Mouse (Mus musculus) stomach, embryonic 16.5 days (tissue): ENCODE data around the gene Gm10972. TPM values are rescaled to one million over a fixed set of nuclear protein-coding genes. Genes with fewer than 3 reads are reported as not detected.

Experiments
- ATAC-seq: fragments of 200-750 bp; cut with Nextera tagmentation; 2 replicates; pipeline ENCODE4 v1.8.0; 2017; ENCODE audit warnings: moderate number of reproducible peaks, moderate TSS enrichment; ENCODE audit not compliant: insufficient read depth, low FRiP score
- H3K27ac ChIP-seq: fragments of 300-500 bp; sonication (generic); 2 replicates; pipeline ENCODE4 v1.5.1; 2014; ENCODE audit warnings: low read length
- H3K27me3 ChIP-seq: fragments of 300-500 bp; sonication (generic); 2 replicates; pipeline ENCODE4 v1.6.1; 2014; ENCODE audit warnings: low read length, control low read depth, mixed read lengths; ENCODE audit not compliant: control insufficient read depth, insufficient read depth
- H3K36me3 ChIP-seq: fragments of 300-500 bp; sonication (generic); 2 replicates; pipeline ENCODE4 v1.6.1; 2014; ENCODE audit warnings: low read length; ENCODE audit not compliant: control insufficient read depth, insufficient read depth
- H3K4me1 ChIP-seq: fragments of 300-500 bp; sonication (generic); 2 replicates; pipeline ENCODE4 v1.6.1; 2014; ENCODE audit warnings: low read length, control low read depth, mixed read lengths; ENCODE audit not compliant: control insufficient read depth, insufficient read depth
- H3K4me2 ChIP-seq: fragments of 300-500 bp; sonication (generic); 2 replicates; pipeline ENCODE4 v1.6.1; 2014; ENCODE audit warnings: low read depth, low read length, mixed read lengths
- H3K4me3 ChIP-seq: fragments of 300-500 bp; sonication (generic); replicated peaks from 2 replicates; pipeline ENCODE4 v1.5.1; 2014; ENCODE audit warnings: mild to moderate bottlenecking, low read length
- H3K9ac ChIP-seq: fragments of 300-500 bp; sonication (generic); 2 replicates; pipeline ENCODE4 v1.6.1; 2014; ENCODE audit warnings: low read length
- H3K9me3 ChIP-seq: fragments of 300-500 bp; sonication (generic); replicated peaks from 2 replicates; pipeline ENCODE4 v1.6.1; 2016; ENCODE audit warnings: low read length, control low read depth; ENCODE audit not compliant: control insufficient read depth
- WGBS: fragments of 180-500 bp; shearing (Covaris S2); extraction: QIAGEN DNeasy Blood & Tissue Kit; methylation state at CpG from one replicate; pipeline ENCODE4 v1.1.7; 2014; 5-methylcytosine and 5-hydroxymethylcytosine counted together
- polyA plus RNA-seq: library from polyadenylated mRNA; unstranded; fragments of >200 nt; fragmentation: Nextera tagmentation; extraction: Ambion mirVana; gene quantifications from 2 replicates; pipeline ENCODE4 v1.2.1, GENCODE M21; 2015

Gm10972 gene
- polyA plus RNA-seq, 1 experiment from 2014 or later = not detected

DNA sequence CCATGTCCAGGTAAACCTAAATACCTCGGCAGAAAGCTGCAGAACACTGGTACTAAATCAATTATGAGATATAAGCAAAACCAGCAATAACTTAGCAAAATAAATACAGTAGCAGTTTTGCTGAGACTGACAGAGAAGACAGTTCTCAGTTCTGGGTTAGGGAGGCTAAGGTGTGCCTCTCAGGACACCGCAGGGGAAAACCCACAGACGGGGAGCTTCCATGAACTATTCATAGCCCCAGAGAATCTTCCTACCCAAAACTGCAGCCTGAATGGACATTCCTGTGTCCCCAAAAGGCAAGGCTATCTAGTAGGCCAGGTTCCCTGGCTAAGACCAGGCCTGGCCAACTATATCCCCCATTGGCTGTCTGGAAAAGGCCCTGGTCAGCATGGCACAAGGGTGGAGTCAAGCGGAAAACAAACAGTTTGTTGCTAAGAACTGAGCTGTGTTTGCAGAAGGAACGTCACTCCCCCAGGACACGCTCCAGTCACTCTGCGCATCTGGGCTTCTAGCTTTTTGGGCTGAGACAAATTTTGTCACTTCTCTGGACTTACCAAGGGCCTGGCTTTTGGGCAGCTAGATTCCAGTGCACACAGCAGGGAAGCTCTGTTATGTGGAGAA, 29.5 kb upstream of the Gm10972 start:
- no peaks in the 10 kb centered on the region for H3K9me3 ChIP-seq
- ATAC-seq = no peak
- 66% methylated on average over 7 of the region's 7 CpGs for WGBS
- H3K4me1 ChIP-seq = 0 out of 2 replicates have a peak, but pooled peaks cover 3% of the 10 kb centered on the region
- H3K4me2 ChIP-seq = no peak overlapping the region
- no peak overlapping the region for H3K27ac ChIP-seq
- H3K27me3 ChIP-seq = no peaks in the 10 kb centered on the region
- H3K4me3 ChIP-seq = no peak overlapping the region
- no peaks in the 10 kb centered on the region for H3K36me3 ChIP-seq
- H3K9ac ChIP-seq = no peak overlapping the region

DNA sequence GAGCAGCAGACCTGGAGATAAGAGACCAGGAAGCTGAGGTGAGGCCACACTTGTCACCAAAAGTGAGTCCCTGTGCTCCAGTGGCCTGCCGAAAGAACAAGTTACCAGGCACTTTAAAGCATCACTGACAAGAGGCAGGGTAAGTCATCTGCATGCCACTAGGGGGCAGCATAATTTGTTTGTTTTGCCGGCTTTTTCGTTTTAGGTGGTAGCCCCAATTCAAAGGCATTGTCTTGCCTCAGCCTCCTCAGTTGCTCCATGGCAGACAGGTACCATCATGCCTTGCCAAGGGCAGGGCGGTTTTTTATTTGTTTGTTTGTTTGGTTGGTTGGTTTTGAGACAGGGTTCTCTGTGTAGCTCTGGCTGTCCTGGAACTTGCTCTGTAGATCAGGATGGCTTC, 26.2 kb upstream of the Gm10972 start:
- no peaks in the 10 kb centered on the region for H3K36me3 ChIP-seq
- H3K27ac ChIP-seq = no peak overlapping the region
- no peak overlapping the region for H3K4me3 ChIP-seq
- H3K4me1 ChIP-seq = 0 out of 2 replicates have a peak, but pooled peaks cover under 1% of the 10 kb centered on the region
- ATAC-seq = no peak
- no peaks in the 10 kb centered on the region for H3K27me3 ChIP-seq
- H3K4me2 ChIP-seq = no peak overlapping the region
- H3K9ac ChIP-seq = no peak overlapping the region
- H3K9me3 ChIP-seq = no peaks in the 10 kb centered on the region
- 82% methylated on average over 4 of the region's 4 CpGs for WGBS

DNA sequence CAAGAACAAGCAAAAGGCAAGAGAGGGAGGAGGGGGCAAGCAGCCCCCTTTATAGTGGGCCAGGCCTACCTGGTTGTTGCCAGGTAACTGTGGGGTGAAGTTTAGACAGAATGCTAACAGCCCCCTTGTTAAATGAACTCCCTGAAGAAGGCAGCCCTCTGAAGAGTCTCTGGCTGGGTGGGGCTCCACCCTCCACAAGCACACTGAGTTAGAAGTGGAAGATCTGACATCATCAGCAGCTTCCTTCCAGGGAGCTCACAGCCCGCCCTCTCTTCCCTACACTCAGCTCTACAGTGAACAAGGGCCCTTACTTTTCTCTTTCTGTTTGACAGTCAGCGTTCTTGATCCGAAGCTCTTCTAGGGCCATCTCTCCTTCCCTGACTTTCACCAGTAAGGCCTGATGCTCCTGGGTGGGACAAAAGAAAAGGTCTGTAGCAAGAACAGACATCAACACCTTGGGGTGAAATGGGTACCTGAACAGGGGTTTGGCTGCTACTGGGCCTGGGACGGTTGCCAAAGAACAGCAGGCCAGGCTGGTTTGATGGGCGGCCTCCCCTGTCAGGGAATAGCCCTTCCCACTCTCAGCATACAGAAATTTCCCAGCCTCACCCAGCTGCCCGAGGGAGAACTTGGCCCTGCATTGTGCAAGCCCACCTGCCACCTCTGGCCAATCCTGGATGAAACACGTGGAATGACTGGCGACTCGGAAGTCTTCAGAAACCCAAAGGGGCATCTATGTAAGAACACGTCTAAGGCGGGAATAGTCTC, 21.0 kb upstream of the Gm10972 start:
- no peak overlapping the region for H3K4me2 ChIP-seq
- 67% methylated on average over 11 of the region's 11 CpGs for WGBS
- peak; percentile 68 for ATAC-seq
- no peaks in the 10 kb centered on the region for H3K9me3 ChIP-seq
- no peaks in the 10 kb centered on the region for H3K36me3 ChIP-seq
- peaks cover 11% of the 10 kb centered on the region; the same call in 1 of the 2 replicates for H3K4me1 ChIP-seq
- no peaks in the 10 kb centered on the region for H3K27me3 ChIP-seq
- H3K27ac ChIP-seq = peak overlapping the region; percentile 67
- H3K4me3 ChIP-seq = no peak overlapping the region
- no peak overlapping the region for H3K9ac ChIP-seq

DNA sequence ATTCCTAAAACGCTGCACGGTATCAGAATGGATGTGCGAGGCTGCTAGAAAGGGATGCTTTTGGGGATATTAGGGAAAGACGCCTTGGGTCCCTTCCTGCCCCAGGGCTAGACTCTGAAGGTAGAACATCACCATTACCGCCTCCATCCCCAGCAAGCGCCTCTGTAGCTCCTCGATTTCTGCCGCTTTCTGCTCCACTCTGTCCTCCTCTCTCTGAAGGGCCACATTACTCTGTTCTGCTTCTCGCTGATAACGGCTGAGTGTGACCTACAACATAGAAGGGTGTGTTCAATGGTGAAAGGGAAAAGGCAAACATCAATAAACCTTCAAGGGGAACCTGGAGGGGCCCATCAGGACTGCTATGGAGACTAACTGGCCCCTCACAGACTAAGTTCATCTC, 20.4 kb upstream of the Gm10972 start:
- Histone ChIP-seq H3K27me3 (no peaks in the 10 kb centered on the region), H3K27ac (peak overlapping the region; percentile 67), H3K9me3 (no peaks in the 10 kb centered on the region), H3K4me1 (peaks cover 11% of the 10 kb centered on the region; the same call in 1 of the 2 replicates), H3K36me3 (no peaks in the 10 kb centered on the region), H3K9ac (no peak overlapping the region), H3K4me3 (no peak overlapping the region), H3K4me2 (no peak overlapping the region)
- 83% methylated on average over 10 of the region's 10 CpGs for WGBS
- ATAC-seq = no peak

DNA sequence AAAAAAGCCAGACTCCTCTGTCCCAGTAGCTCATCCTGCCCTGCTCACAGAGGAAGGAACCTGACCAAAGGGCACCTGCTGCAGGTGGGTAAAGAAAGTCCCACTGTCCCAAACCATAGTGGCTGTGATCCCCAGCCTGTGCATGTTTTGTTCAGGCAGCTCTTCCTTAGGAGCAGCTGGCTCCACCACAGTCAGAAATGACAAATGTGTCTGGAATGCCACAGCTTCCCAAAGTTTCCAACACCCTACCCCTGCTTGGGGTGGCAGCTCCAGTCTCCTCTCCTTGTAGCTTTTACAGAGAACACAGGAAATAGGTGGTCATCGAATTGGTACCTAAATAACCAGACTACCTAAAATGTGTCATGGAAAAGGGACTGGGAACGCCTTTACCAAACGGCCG, 18.6 kb upstream of the Gm10972 start:
- ATAC-seq = no peak
- 88% methylated on average over 4 of the region's 4 CpGs for WGBS
- Histone ChIP-seq H3K27ac (no peak overlapping the region), H3K4me2 (no peak overlapping the region), H3K4me1 (peaks cover 11% of the 10 kb centered on the region; the same call in 1 of the 2 replicates), H3K9ac (no peak overlapping the region), H3K27me3 (no peaks in the 10 kb centered on the region), H3K36me3 (no peaks in the 10 kb centered on the region), H3K4me3 (no peak overlapping the region), H3K9me3 (no peaks in the 10 kb centered on the region)

DNA sequence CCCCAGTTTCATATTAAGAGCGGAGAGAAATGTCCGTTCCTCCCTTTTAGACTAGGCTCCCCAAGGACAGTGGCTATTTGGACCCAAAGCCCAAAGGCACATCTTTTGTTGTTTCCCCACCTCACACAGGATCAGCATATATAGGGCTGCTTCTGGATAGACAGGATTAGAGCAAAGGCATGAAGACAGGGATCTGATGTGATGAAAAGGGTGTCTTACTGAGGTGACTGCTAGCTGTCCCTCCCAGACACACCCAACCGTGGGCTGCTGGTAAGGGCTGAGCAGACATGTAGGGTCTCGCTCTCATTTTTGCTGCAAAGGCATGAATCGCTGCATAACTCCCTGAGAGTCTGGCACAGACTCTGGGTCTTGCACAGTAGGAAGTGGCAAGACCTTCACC, 14.2 kb upstream of the Gm10972 start:
- H3K9ac ChIP-seq = no peak overlapping the region
- no peaks in the 10 kb centered on the region for H3K27me3 ChIP-seq
- H3K4me1 ChIP-seq = no peaks in the 10 kb centered on the region
- no peak overlapping the region for H3K4me2 ChIP-seq
- no peak overlapping the region for H3K27ac ChIP-seq
- no peaks in the 10 kb centered on the region for H3K9me3 ChIP-seq
- ATAC-seq = no peak
- 85% methylated on average over 5 of the region's 5 CpGs for WGBS
- H3K4me3 ChIP-seq = no peak overlapping the region
- no peaks in the 10 kb centered on the region for H3K36me3 ChIP-seq

DNA sequence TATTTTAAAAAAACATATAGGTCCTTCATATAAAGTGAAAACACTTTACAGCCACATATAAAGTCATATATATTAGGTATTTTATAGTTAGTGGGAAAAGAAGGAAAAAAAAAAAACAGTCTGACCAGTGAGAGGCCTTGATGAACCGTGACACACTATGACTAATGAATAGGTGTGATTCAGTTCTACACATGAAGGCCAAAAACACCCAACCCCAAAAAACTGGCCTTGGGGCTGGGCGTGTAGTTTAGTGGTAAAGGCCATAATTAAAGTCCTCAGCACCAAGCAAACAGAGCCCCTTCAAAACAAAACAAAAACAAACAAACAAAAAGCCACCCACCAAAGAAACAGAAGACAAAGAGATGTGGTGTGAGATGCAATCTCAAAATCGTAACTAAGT, 13.0 kb upstream of the Gm10972 start:
- no peak overlapping the region for H3K9ac ChIP-seq
- H3K9me3 ChIP-seq = no peaks in the 10 kb centered on the region

DNA sequence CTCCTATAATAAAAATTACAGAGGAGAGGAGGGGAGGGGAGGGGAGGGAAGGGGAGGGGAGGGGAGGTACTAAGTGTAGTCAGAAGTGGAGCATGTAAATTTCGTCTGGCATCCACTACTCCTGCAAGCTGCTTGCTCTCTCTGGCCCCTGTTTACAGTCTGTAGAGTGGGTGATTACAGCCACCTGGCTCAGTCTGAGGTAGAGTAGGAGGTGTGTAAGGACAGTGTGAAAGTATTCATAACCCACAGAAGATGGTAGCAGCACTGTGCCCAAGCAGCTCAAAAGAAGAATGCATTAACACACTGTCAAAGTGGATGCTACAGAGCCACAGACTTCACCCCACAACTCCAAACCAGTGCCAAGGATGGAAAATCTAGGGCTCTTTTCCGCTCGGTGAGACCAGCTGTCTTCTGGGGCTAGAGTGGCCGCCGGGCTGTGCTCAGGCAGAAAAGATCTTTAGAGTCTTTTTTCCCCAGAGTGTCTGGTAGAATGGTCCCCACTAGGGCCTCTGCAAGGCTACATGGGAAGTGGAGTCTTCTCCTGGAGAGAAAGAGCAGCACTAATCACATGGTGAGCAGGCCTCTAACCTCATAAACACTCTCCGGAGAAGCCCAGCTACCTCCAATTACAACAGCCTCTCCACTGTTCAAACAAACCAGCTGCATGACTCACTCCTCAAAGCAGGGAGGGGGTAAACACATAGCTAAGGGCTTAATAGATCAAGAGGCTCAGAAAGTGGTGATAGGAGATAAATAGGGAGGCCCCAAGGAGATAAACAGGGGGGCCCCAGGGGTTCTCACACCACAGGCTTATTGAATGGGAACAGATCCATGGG, 6.1 kb downstream of the Gm10972 start:
- Histone ChIP-seq H3K9me3 (no peaks in the 10 kb centered on the region), H3K27ac (peak overlapping the region; percentile 90), H3K4me2 (peak overlapping the region; percentile 37), H3K9ac (peak overlapping the region; percentile 44), H3K4me3 (no peak overlapping the region), H3K36me3 (no peaks in the 10 kb centered on the region), H3K27me3 (no peaks in the 10 kb centered on the region), H3K4me1 (peaks cover 22% of the 10 kb centered on the region)
- ATAC-seq = peak; percentile 94
- WGBS = 21% methylated on average over 6 of the region's 6 CpGs

More for the DNA sequence above, 13.0 kb upstream of the Gm10972 start:
- Histone ChIP-seq H3K4me2 (no peak overlapping the region), H3K27ac (no peak overlapping the region), H3K4me1 (no peaks in the 10 kb centered on the region), H3K36me3 (no peaks in the 10 kb centered on the region), H3K27me3 (no peaks in the 10 kb centered on the region), H3K4me3 (no peak overlapping the region)
- WGBS = 71% methylated on average over 3 of the region's 3 CpGs
- no peak for ATAC-seq

DNA sequence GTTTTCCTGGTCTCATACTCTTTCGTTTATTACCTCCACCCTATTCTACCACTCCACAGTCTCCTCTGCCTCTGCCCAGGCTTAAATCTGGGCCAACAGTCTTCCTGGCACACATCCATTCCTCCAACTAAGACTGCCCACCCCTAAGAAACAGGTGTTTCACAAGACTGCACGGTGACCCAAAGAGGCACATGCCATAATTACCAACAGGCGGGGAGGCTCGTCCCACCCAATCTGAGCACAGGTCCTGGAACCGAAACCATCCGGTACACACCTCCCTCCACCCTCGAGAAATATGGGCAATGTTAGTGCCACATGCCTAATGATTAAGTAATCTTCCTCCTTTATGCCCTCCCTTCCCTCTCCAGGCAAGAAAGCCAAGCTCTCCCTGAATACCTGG, 7.5 kb downstream of the Gm10972 start:
- Histone ChIP-seq H3K4me1 (peaks cover 22% of the 10 kb centered on the region), H3K4me3 (no peak overlapping the region), H3K27me3 (no peaks in the 10 kb centered on the region), H3K36me3 (no peaks in the 10 kb centered on the region), H3K9me3 (no peaks in the 10 kb centered on the region), H3K9ac (no peak overlapping the region), H3K27ac (peak overlapping the region; percentile 90; the same call in 1 of the 2 replicates), H3K4me2 (no peak overlapping the region)
- WGBS = 66% methylated on average over 7 of the region's 7 CpGs
- no peak for ATAC-seq
